Mouse (Mus musculus): ENCODE data around the gene Raver2.

- TF ChIP-seq POLR2A (IDR thresholded peaks at IDR 0.05; ENCODE audit: borderline replicate concordance, insufficient read depth, low read length) (no peak), CTCF (IDR thresholded peaks at IDR 0.05; ENCODE audit: borderline replicate concordance, insufficient read depth, low read depth, low read length) (no peak)
Observed at GRCm38 (mm10) chr4:101179836-101180235, 111.1 kb downstream of the Raver2 start.
